Mouse (Mus musculus) frontal cortex, adult 2 months (tissue): Measurements from ENCODE around the gene Nfatc3. TPM values are rescaled to one million over a fixed set of nuclear protein-coding genes. Genes with fewer than 3 reads are reported as not detected.
"Not testable (repeated sequence)": the region's sequence is repeated elsewhere in the genome, so short reads cannot be mapped to it uniquely, and the experiment has no call there.

Source experiments
- DNase-seq, 2 experiments: peaks; one replicate each; pipeline ENCODE4 v3.0.0; 2022; ENCODE audit warnings: low spot score in 1 of 2; ENCODE audit errors: extremely low spot score in 1 of 2
- polyA plus RNA-seq: library from polyadenylated mRNA; depleted of rRNA; stranded (reverse); fragments of >200 nt; gene quantifications from 2 replicates; pipeline ENCODE4 v1.2.3, GENCODE M21; 2012; rRNA removed

Nfatc3 gene
- 7.7 TPM in 2 replicates for polyA plus RNA-seq

DNA sequence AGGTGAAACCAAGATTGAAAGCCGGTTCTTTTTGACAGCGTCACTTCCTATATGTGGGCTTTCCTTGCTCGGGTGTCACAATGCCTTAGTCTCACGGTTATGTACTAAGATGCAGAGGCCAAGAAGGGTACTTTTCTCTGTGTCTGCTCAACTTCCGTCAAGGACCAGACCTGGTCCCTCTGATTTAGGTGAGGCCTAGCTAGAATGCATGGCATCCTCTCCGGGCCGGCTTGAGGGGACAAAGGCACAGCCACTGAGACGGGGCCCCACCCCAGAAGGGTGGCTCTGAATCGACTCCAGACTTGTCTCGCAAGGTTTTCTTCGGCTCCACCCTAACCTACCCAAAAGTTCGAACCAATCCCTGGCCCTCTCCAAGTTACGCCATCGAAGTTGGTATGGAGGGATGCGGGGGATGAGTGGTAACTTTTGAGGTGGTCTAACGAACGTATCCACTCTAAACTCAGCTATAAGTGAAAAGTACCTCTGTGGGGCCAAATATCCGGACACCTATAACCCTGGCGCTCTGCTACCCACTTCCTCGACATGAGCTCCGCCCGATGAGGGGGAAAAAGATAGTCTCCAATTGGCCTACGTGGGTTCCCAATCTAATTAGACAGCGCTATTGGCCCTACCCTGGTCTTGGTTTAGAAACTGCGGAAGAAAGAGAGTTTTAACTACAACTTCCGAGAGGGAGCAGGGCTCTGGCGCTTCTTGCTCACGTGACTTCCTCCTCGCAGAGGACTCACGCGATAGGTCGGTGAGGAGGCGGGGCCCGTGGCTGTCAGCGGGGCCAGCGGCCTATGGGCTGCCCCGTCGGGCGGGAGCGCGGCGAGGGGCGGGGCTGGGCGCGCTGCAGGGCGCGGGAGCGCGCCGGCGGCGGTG lies at the start of gene Nfatc3:
Gene Nfatc3, plus strand, starts transcription at position 110 of the 882 bp plus-strand sequence.
- DNase-seq, result peak; percentile 94 to 95

DNA sequence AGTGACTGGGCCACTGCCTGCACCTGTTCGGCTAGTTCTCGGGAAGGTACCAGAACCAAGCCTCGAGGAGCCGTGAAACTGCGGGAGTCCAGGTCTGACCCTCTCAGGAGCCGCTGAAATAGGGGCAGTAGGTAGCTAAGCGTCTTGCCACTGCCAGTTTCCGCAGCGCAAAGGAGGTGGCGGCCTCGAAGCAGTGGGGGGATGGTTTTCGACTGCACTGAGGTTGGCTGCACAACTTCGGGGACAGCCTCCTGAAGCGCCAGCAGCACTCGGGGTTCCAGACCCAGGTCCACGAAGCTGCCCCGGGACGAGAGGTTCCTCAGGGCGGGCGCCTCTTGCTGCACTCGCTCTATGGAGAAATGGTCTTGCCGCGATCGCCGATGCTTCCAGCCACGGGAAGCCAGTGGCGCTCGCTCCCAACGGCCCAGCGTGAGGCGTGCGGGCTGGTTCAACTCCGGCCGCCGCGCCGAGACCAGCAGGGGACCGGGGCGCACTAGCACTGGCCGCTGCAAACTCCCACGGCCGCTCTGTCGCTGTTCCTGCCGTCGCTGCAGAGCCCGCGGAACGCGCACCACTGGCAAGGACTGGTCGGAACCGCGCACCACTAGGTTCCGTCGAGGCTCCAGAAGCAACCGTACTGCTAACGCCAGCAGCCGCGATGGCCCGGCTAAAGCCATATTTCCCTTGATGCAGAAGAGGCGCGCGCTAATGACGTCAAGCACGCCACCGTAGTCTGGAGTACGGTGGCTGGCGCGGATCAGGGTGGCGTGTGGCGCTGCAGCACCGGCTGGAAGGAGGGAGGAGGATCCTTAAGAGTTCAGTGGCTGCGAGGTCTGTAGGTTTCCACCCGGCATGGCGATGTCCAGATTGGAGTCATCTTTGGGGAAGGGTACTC lies 47.6 kb upstream of the Nfatc3 start:
- DNase-seq, result peak; percentile 86 to 96

DNA sequence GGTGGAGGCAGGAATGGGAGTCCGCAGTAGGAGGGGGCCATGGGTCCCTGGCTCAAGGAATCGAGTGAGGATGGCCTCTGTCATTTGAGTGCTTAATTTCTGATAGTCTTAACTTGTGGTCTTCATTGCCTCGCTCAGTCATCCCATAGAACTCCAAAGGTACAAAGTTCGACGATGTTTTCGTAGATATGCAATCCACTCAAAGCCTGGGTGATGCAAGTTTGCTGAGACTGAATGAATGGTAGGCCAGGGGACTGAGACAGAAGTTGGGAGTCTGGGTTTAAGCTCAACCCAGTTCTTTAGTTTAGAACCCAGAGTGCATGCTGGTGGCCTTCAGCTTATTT lies 47.0 kb upstream of the Nfatc3 start, which contains the start of gene Ddx28:
Gene Ddx28, minus strand, starts transcription at position 240 of the 344 bp plus-strand sequence.
- DNase-seq, result no peak

DNA sequence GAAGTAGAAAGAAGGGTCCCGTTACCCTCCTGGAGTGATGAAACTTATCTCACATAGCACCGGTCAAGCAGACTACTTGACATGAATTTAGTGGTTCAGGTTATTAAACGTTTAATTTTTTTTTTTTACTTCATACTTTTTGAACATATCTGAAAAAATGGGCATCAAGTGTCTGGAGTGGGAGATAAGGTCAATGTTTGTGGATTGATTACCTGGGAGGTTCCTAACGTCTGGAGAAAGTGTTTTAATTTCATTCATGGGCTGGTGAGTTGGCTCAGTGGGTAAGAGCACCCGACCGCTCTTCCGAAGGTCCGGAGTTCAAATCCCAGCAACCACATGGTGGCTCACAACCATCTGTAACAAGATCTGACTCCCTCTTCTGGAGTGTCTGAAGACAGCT lies 46.4 kb upstream of the Nfatc3 start:
- DNase-seq, result not testable (repeated sequence)

DNA sequence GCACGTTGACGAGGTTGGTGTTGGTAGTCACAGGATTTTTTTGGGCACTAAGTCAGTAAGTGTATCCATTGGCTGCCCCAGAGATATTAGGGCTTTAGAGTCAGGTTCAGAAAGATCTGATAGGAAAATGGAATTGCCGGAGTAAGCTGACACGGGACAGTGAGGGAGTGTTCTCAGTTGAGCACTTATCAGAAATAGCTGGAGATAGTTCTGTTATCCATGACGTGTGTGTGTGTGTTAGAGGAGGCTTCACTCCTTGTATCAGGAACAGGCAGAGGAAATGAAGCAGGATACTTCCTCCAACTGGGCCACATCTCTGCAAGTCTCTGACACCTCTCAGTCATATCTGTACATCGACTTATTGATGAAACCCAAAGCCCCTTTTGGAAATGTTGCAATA lies 42.4 kb upstream of the Nfatc3 start:
- DNase-seq, result no peak

DNA sequence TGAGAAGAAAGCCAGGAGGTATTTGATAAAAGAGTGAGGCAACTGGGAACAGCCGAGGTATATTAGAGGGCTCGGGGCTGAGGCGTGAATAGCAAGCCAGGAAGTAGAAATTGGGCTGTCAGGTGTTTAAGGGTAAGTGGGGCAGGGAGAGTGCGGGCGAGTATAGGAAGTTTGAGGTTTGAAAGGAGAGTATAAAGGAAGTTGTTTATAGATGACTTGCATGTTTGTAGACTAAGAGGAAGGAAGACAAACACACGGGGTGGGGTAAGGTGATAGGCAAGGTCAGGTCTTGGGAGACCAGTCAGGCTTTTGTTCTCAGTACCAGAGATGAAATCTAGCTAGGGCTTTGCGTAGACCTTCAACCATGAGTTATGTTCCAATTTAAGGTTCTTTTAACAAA lies 41.5 kb upstream of the Nfatc3 start:
- DNase-seq, result no peak

DNA sequence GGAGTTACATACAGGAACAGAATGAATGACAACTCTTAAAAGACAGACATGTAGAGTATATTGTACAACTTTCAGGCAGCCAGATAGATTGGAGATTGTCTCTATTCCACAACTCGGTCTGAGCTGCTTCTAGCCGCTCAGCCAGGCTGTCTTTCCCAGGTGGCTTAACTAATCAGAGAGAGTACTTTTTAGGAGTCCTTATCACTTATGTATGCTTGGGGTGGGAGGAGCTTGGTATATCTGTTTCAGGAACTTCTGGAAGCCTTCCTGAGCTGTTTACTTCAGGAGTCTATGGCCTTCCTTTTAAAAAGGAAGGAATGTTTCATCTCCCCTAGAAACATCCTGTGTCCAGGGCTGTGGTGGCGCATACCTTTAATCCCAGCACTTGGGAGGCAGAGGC lies 40.6 kb upstream of the Nfatc3 start:
- no peak for DNase-seq

DNA sequence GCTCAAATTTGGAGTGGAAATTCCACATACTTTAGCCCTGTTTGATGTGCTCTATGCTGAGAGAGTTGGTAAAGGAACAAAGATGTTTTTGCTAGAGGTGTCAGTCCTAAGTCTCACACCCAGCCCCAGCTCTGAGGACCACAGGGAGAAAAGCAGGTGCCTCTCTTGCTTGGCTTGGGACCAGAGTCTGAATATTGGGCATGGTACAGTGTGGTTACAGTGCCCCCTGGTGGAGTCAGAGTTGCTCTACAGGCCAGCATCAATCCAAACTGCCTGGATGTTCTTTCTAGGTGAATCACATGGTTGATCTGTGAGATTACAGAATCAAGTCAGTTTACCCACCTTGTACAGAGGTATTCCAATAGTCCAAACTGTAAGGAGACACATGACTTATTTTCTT lies 36.2 kb upstream of the Nfatc3 start:
- peak; percentile 23 to 93 for DNase-seq

DNA sequence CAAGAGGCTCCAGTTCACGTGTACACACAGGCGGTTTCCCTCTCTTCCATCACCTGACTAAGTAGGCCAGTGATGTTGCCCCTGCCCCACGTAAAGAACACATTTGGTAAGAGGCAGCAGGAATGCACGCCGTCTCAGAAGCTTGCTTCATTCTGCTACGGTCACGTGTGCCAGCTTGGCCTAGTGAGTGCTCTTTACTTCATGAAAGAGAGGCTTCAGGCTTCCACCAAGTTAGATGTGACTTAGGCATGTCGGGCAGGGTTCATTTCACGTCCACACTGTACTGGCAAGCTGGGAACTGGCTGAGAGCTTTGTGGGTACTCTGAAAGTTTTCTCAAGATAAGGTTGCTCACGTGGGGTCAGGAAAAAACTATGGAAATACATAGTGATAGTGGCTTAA lies 19.9 kb upstream of the Nfatc3 start:
- no peak for DNase-seq

DNA sequence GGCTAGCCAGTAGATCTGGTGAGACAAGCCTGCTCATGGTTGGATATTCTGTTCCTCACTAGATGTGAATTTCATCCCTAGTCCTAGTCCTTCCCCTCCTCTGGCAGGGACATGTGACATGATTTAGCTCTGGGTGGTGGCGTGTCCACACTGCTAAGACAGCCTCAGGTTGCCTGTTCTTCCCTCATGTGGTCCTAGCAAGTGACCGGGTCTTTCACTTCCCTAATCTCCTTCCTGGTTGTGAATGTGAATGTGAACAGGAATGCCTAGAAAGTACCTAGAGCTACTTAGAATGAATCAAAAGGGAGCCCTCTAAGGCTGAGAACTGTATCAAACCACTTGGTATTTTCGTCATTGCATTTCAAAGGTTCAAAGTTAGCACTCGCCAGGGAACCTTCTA lies 19.0 kb upstream of the Nfatc3 start:
- no peak for DNase-seq

DNA sequence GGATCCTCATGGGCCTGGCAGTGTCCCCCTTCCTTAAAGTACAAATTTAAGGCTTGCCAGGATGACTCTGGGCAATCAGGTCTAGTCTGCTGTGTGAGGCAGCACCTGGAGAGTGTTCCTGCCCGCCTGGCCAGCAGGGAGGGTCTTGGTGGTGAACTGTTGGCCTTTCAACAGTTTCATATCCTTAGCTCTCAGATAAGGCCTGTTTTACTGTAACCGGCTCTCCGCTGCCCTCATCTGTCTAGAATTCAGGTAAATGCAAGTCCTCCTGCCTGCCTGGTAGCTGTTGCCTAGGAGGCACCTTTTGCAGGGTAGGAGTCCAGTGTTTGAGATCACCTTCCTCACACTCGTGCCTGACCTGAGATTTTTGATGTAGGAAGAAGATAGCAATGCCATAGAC lies 18.4 kb upstream of the Nfatc3 start:
- no peak for DNase-seq

DNA sequence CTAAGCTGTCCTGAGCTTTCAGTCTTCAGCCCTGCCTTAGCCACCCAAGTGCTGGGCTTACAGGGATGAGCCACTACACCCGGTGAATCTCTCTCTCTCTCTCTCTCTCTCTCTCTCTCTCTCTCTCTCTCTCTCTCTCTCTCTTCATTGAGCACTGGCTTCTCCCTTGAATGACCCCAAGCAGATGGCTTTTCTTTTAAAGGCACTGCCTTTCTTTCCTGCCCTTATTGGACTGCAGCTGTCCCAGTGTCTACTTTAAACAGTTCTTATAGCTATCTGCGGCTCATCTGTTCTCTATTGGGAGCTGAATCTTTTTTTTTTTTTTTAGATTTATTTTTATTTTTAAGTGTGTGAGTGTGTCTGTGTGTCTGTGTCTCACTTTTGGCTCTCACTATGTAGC lies 15.6 kb upstream of the Nfatc3 start:
- DNase-seq, result no peak

DNA sequence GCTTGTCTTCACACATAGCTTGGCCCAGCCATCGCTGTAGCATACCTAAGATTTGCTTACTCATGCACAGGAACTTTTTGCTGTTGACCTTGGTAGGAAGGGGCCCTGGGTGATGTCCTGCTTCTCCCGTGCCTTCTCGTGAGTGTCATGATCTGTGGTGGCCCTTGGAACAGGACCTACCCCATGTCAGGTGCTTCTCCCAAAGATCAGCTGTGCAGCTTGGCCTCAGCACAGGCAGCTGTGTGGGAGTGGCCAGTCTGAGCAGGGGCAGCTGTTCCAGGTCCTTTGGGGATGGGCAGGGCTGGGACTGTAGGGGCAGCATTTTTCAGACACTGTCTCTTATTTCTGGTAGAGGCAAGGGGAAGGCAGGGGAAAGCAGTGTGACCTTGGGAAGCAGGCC lies 14.5 kb upstream of the Nfatc3 start:
- no peak for DNase-seq

DNA sequence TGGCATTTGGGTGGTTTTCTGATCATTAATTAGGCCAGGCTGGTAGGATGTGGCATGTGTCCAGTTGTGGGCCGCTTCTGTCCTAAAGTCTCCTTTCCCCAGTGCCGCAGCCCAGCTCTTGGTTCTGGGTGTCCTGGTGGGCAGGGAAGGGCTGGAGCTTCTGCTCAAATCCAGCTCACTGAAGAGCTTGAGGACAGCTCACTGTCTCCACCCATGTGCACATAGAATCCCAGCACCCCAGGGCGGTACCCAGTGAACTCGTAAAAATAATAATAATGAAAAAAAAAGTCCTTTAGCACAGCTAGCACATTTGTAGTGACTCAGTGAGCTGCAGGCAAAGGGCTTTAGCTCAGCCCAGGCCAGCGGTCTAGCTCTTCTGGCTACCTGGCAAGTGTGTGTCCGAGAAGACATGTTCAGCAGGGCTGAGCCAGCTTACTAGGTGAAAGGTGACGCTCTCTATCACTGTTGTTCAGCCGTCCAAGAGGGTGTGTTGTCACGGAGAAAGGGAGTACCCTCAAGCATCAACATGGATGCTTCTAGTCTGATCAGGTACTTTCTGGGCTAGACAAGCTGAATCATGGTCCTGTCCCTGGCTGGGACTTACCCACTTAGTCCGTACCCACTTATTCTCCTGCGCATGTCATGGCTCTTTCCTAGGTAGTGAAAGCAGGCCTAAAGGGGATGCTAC lies 11.6 kb upstream of the Nfatc3 start:
- no peak for DNase-seq

DNA sequence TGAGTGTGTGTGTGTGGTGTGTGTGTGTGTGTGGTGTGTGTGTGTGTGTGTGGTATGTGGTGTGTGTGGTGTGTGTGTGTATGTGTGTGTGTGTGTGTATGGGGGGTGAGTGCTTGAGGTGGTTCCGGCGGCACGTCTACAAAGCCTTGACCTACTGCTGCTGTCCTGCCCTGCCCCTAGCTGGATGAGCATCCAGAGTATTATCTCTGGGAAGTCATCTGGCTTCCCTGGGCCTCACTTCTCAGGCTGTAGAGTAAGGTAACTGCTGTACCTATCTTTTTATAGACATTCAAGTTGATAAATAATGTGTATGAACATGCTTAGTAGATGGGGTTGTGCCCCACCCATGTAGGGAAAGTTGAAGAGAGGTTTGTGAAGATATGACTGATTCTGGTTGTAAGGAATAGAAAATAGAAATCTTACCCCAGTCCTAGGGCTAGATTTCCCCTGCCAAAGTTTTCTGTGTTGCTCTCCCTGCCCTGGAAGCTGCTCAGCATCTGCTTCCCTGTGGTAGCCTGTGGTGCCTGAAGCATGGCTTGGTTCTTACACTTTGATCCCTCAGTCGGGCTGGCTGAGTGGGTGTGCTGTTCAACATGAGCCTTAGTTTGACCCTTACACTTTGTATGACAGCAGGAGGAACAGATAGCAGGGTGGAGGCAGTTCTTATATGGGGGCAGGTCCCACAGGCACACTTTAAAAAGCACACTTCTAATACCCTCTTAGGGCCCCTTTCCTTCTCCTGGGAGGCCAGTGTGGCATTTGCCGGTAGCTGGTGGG lies 10.6 kb upstream of the Nfatc3 start:
- DNase-seq, result no peak

DNA sequence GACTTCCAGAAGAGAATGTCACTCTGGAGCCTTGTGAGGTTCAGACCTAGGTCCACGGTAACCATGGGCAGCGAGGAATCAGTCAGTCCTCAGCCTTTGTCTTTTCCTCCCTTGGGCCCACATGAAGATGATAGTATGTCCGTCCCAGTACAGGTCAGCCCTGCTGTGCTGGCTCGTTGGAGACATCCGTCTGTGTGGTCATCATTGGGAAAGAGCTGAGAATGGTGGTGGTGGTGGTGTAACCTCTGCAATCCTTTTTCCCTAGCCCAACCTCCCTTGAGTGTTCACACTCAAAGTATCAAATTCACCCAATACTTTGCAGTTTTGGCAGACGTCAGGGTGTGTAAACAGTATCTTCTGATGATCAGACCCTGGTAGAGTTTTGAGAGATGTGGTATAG lies 8.8 kb upstream of the Nfatc3 start:
- DNase-seq, result no peak

DNA sequence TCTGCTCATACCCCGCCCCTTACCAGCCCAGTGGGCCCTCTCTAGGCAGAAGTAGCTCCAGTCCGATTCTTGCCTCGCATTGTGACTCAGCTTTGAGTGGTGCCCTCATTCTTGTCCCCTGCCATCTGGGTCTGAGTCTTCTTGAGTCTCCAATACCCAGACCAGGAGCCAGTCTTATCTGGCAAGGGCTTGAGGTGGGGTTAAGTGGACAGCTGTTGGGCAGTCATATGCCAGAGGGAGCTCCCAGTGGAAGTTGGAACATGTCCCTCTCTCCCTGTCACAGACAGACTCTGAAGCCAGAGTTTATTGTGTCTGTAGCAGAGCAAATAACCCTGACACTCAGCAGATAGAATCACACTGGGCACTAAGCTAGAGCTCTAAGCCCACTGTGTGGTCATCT lies 7.6 kb upstream of the Nfatc3 start:
- DNase-seq, result no peak

DNA sequence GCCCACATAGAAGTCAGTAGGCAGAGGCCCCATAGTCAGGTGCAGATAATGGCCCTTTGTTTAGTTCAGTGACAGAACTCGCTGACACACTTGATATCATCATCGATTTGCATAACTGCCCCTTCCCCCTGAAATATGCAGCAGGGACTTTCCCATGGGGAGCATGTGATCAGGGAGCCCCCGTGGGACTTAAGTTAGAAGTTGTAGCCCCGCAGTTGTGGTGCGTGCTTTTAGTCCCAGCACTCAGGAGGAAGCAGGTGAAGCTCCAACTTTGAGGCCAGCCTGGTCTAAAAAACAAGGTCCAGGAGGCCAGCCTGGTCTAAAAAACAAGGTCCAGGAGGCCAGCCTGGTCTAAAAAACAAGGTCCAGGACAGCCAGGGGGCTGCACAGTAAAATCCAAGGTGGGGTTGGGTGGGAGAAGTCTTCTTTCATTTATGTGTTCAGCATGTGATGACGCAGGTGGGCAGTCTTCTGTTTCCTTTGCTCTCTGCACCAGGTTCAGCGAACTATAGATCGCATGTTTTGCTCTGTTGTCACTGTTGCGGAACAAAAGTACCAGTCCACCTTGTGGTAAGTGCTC lies 6.0 kb upstream of the Nfatc3 start:
- no peak for DNase-seq

DNA sequence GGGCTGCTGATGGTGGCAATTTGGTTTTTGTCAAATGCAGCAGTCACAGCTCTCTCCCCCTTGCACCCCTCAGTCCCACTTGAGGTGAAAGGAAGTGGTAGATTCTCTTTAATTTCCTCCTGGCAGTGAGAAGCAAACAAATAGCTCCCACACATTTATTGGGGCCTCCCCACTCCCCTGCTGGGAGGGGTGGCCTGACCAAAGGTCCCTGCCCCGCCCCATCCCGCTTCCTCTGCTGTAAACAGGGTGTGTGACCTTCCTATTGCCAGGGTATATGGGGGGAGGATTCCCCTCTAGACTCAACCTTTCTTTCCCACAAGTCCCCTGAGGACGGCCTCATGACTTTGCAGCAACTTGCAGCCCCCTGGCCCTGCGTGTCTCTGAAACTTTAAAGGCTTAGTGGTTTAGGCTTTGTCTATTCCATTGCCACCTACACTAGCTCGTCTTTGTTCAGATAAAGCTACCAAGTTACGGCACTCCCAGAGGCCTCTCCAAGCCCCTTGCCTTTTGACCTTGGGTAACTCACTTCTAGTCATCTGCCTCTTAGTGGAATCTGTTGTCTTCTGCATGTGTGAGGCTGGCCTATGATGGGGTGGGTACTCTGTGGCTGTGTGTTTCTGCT lies 4.3 kb upstream of the Nfatc3 start:
- DNase-seq, result no peak

DNA sequence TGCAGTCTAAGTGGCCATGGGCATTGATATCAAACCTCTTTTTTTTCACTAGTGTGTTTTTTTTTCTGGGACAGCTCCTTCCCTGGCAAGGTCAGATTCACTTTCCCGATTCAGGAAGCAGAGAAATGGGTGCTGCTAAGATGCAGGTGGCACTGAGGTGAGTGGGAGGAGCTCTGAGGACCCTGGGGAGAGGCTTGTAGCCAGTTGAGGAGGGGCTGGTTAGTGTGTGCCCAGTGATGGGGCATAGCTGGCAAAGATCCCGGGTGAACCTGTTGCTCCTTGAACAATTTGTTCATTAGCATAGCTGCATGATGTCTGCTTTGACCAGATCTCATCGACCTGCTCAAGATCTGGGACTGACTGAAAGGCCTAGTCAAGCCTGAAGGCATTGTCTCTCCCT lies 3.6 kb upstream of the Nfatc3 start:
- DNase-seq, result no peak
